Mouse (Mus musculus) G1E (cell line): ENCODE measurements around the gene Acer1. TPM values are rescaled to one million over a fixed set of nuclear protein-coding genes. Genes with fewer than 3 reads are reported as not detected.

Experiments used
- ATAC-seq: 2 replicates; pipeline ENCODE4 v1.8.0; 2016; ENCODE audit warnings: mild to moderate bottlenecking; ENCODE audit not compliant: insufficient number of reproducible peaks, poor library complexity, low FRiP score, severe bottlenecking; ENCODE audit errors: extremely low read depth
- DNase-seq: peaks from one replicate; pipeline ENCODE4 v3.0.0; 2012; ENCODE audit warnings: low spot score
- H3K27me3 ChIP-seq: 2 replicates; pipeline ENCODE4 v1.6.1; 2012; ENCODE audit warnings: mild to moderate bottlenecking, low read length, inconsistent platforms; ENCODE audit not compliant: insufficient read depth
- H3K36me3 ChIP-seq: replicated peaks from 2 replicates; pipeline ENCODE3; 2012; ENCODE audit warnings: mild to moderate bottlenecking, inconsistent platforms
- H3K4me1 ChIP-seq: 2 replicates; pipeline ENCODE4 v1.6.1; 2012; ENCODE audit warnings: low read depth, low read length, inconsistent platforms, mixed read lengths; ENCODE audit not compliant: insufficient read depth
- H3K4me3 ChIP-seq: 2 replicates; pipeline ENCODE4 v1.5.1; 2012; ENCODE audit warnings: low read depth, mild to moderate bottlenecking, inconsistent platforms, low read length, moderate library complexity, mixed read lengths
- H3K9me3 ChIP-seq: replicated peaks from 2 replicates; pipeline ENCODE4 v1.6.1; 2012; ENCODE audit warnings: inconsistent platforms
- CTCF ChIP-seq: IDR thresholded peaks from 2 replicates; pipeline ENCODE4 v1.5.1; 2012; ENCODE audit warnings: low read depth, low read length, inconsistent platforms, mixed read lengths
- GATA1 ChIP-seq: IDR thresholded peaks from 2 replicates; pipeline ENCODE4 v1.6.1; 2012; ENCODE audit warnings: borderline replicate concordance, low read length, inconsistent platforms, mixed read lengths
- GATA2 ChIP-seq: IDR thresholded peaks from 2 replicates; pipeline ENCODE4 v1.6.1; 2012; ENCODE audit warnings: low read depth, low read length, inconsistent platforms, borderline replicate concordance
- POLR2AphosphoS5 ChIP-seq: IDR thresholded peaks from 2 replicates; pipeline ENCODE4 v1.6.1; 2012; ENCODE audit warnings: low read depth, low read length, inconsistent platforms; ENCODE audit not compliant: insufficient replicate concordance
- TAL1 ChIP-seq: conservative IDR thresholded peaks from 2 replicates; pipeline ENCODE4 v1.6.1; 2012; ENCODE audit warnings: low read depth, low read length, inconsistent platforms, mixed read lengths
- polyA plus RNA-seq: library from polyadenylated mRNA; stranded (reverse); fragments of >175 nt; gene quantifications from 2 replicates; pipeline ENCODE4 v1.2.3, GENCODE M21; 2012
- total RNA-seq, 2 experiments: library from RNA; stranded (forward) in 1 of 2; stranded (reverse) in 1 of 2; fragments of 200-1000 nt in 1 of 2; fragments of >200 nt in 1 of 2; fragmentation: Nextera tagmentation in 1 of 2; gene quantifications; 2 replicates each; pipeline ENCODE4 v1.2.3; 2014 to 2017

Gene Acer1
- total and polyA plus RNA-seq, 3 experiments, result not detected

DNA sequence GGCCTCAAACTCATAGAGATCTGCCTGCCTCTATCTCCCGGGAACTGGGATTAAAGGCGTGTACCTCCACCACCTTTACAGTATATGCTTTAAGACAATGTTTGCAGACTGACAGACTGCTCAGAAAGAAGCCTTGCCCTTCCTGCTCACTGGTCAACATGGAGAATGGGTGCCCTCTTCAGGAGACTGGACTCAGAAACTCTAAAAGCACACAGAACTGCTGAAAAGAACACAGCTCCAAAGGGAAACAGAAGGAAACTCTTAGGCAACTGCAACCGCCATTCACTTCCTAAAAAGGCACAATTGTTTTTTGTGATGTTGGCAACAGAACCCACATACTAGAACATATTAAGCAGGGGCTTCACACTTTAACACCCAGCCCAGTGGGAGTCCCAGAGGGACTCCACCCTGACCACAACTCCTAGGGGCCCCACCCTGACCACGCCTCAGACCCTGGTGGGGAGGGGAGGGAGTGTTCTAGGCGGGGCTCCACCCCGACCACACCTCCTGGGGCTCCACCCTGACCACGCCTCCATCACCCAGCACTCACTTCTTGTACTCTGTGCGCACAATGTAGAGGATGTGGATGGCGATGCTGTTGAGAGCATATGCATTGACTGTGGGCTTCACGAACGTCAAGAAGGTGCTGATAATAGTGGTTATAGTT lies 24.0 kb downstream of the Acer1 start:
- Histone ChIP-seq H3K9me3 (no peaks in the 10 kb centered on the region), H3K36me3 (no peaks in the 10 kb centered on the region), H3K27me3 (peaks cover 26% of the 10 kb centered on the region), H3K4me1 (peaks cover 20% of the 10 kb centered on the region), H3K4me3 (peak overlapping the region; percentile 55; the same call in 1 of the 2 replicates)
- DNase-seq (peak; percentile 50), ATAC-seq (peak; percentile 66)
- no peak for TF ChIP-seq GATA1
- no peak for TF ChIP-seq TAL1
- TF ChIP-seq POLR2AphosphoS5, result no peak
- no peak for TF ChIP-seq CTCF
- no peak for TF ChIP-seq GATA2

GRCm38 (mm10) chr17:56954871-56955270 lies 27.1 kb downstream of the Acer1 start:
- no peak for ATAC-seq
- H3K27me3 ChIP-seq, result peaks cover 26% of the 10 kb centered on the region

GRCm38 (mm10) chr17:56952639-56953038 lies 29.3 kb downstream of the Acer1 start:
- Histone ChIP-seq H3K4me3 (no peak overlapping the region), H3K9me3 (no peaks in the 10 kb centered on the region), H3K36me3 (no peaks in the 10 kb centered on the region), H3K27me3 (peaks cover 26% of the 10 kb centered on the region), H3K4me1 (peaks cover 8% of the 10 kb centered on the region)
- ATAC-seq (no peak), DNase-seq (no peak)
- TF ChIP-seq CTCF (no peak), TAL1 (no peak), POLR2AphosphoS5 (no peak), GATA2 (no peak), GATA1 (no peak)

More at GRCm38 (mm10) chr17:56954871-56955270, 27.1 kb downstream of the Acer1 start:
- Histone ChIP-seq H3K4me3 (no peak overlapping the region), H3K4me1 (peaks cover 23% of the 10 kb centered on the region), H3K9me3 (no peaks in the 10 kb centered on the region), H3K36me3 (no peaks in the 10 kb centered on the region)
- TF ChIP-seq GATA2 (no peak), CTCF (no peak), POLR2AphosphoS5 (no peak), GATA1 (no peak), TAL1 (no peak)
- DNase-seq, result no peak

DNA sequence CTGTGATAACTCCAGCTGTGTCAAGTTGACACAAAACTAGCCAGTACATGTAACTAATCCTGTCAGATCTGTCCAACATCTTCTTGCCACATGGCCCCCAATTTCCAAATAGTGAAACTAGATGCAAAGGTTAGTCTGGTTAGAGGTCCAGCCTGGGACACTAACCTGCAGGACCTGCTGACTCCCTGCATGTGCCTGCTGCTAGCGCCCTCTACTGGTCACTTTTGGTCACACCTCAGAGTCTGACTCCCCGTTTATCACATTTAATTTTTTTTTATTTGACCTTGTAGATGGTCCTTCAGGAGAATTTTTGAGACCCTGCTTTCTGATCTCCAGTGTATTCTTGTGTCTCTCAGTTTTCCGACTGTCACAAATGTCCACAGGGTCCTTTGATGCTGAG lies 31.0 kb downstream of the Acer1 start:
- Histone ChIP-seq H3K4me1 (peaks cover 8% of the 10 kb centered on the region), H3K27me3 (peaks cover 28% of the 10 kb centered on the region), H3K4me3 (no peak overlapping the region), H3K9me3 (no peaks in the 10 kb centered on the region), H3K36me3 (no peaks in the 10 kb centered on the region)
- DNase-seq (peak; percentile 39), ATAC-seq (no peak)
- TF ChIP-seq GATA1, result no peak
- peak; percentile 74 for TF ChIP-seq CTCF

GRCm38 (mm10) chr17:56938751-56939150 lies 43.2 kb downstream of the Acer1 start:
- H3K4me3 ChIP-seq, result no peak overlapping the region
- peaks cover 2% of the 10 kb centered on the region for H3K36me3 ChIP-seq
- no peak for TF ChIP-seq GATA1
- no peak for TF ChIP-seq CTCF
- no peak for TF ChIP-seq TAL1
- no peak for TF ChIP-seq GATA2
- DNase-seq, result no peak
- no peak for ATAC-seq
- H3K9me3 ChIP-seq, result peaks cover 7% of the 10 kb centered on the region
- H3K27me3 ChIP-seq, result peaks cover 40% of the 10 kb centered on the region
- H3K4me1 ChIP-seq, result peaks cover 17% of the 10 kb centered on the region

DNA sequence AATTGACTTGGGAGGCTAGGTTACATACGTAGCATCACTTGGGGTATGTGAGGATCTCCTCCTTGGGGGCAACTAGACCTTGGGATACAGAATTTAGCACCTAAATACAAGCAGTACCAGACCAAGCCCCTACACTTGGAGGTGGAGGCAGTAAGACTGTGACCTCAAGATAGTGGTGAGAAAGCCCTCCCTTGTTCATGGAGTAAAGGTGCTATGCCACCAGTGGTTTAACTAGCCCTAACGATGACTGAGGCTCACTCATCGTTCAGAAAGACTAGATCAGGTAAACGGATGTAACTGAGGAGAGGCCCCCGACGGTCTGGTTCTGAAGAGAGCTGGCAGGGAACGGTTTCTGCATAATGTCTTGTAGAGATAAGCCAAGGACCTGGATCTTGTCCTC lies 45.2 kb downstream of the Acer1 start:
- H3K4me1 ChIP-seq, result peaks cover 26% of the 10 kb centered on the region

More for the DNA sequence above, 45.2 kb downstream of the Acer1 start:
- H3K4me3 ChIP-seq, result no peak overlapping the region
- TF ChIP-seq GATA2, result no peak
- no peak for TF ChIP-seq GATA1
- no peak for ATAC-seq
- peaks cover 7% of the 10 kb centered on the region for H3K9me3 ChIP-seq
- peaks cover 21% of the 10 kb centered on the region for H3K36me3 ChIP-seq
- peaks cover 32% of the 10 kb centered on the region for H3K27me3 ChIP-seq
- DNase-seq, result no peak
